18 mouse cellular contexts compared by ENCODE assay signal in genomic region chr13:42092392-42093139, GRCm38 (mm10). TPM values are rescaled to one million over a fixed set of nuclear protein-coding genes. Genes with fewer than 3 reads are reported as not detected.
DNase-seq lines count a peak whose midpoint lies in the region; ATAC-seq and TF ChIP-seq lines count a peak whose summit lies in the region.
"Had no signal": no experiment of that assay in that cellular context is flagged by ENCODE, and none has a peak within 500 bp of the region (broad histone marks: within the 10 kb centered on the region; RNA-seq: fewer than 3 reads in every experiment).

No protein-coding gene starts in this region.

- no peaks in the 10 kb centered on the region for H3K27me3 ChIP-seq in hindbrain, postnatal 0 days (ENCODE audit: insufficient read depth, low read length)
- H3K27me3 ChIP-seq in hindbrain, embryonic 11.5 days (ENCODE audit: control insufficient read depth, insufficient read depth, low read length): no peaks in the 10 kb centered on the region
- no peaks in the 10 kb centered on the region for H3K27me3 ChIP-seq in MEL (ENCODE audit: control insufficient read depth in 1 of 2, insufficient read depth in 2 of 2, low read length in 2 of 2)
- H3K27me3 ChIP-seq: neural tube, embryonic 12.5 days had no signal

- H3K4me3 ChIP-seq in hindbrain, postnatal 0 days (ENCODE audit: low read length): no peak overlapping the region
- H3K4me3 ChIP-seq in hindbrain, embryonic 11.5 days (ENCODE audit: low read depth, low read length): no peak overlapping the region
- H3K4me3 ChIP-seq in MEL (ENCODE audit: control insufficient read depth in 1 of 2, insufficient read depth in 1 of 2, low read depth in 2 of 2, low read length in 2 of 2): no peak overlapping the region
- H3K4me3 ChIP-seq: neural tube, embryonic 12.5 days had no signal

- H3K79me2 ChIP-seq in MEL (ENCODE audit: control insufficient read depth, insufficient read depth, low read length, poor library complexity): peaks cover 13% of the 10 kb centered on the region

- WGBS in hindbrain, postnatal 0 days: 51% methylated on average over 8 of the region's 8 CpGs
- 68% methylated on average over 8 of the region's 8 CpGs for WGBS in hindbrain, embryonic 11.5 days

- no peak for TF ChIP-seq EP300 in MEL (IDR thresholded peaks at IDR 0.05; ENCODE audit: low read depth in 1 of 2, low read length in 2 of 2)

- H3K4me2 ChIP-seq in hindbrain, postnatal 0 days (ENCODE audit: low read depth, low read length): no peak overlapping the region
- H3K4me2 ChIP-seq in hindbrain, embryonic 11.5 days (replicated peaks; ENCODE audit: low read depth, low read length): no peak overlapping the region
- H3K4me2 ChIP-seq: heart, embryonic 11.5 days; hindbrain, embryonic 14.5 days; neural tube, embryonic 12.5 days had no signal

- TF ChIP-seq POLR2A in MEL (IDR thresholded peaks at IDR 0.05; ENCODE audit: control insufficient read depth in 1 of 2, insufficient read depth in 1 of 2, low read depth in 1 of 2, low read length in 2 of 2, poor library complexity in 1 of 2): no peak

- no peaks in the 10 kb centered on the region for H3K9me3 ChIP-seq in hindbrain, postnatal 0 days (ENCODE audit: low read length)
- no peaks in the 10 kb centered on the region for H3K9me3 ChIP-seq in hindbrain, embryonic 11.5 days (ENCODE audit: control insufficient read depth, low read length)
- no peaks in the 10 kb centered on the region for H3K9me3 ChIP-seq in MEL (replicated peaks; ENCODE audit: insufficient read depth, low read length)
- H3K9me3 ChIP-seq: neural tube, embryonic 12.5 days had no signal

- no peak overlapping the region for H3K9ac ChIP-seq in hindbrain, postnatal 0 days (replicated peaks; ENCODE audit: low read length)
- no peak overlapping the region for H3K9ac ChIP-seq in hindbrain, embryonic 11.5 days (ENCODE audit: low read depth, low read length)
- H3K9ac ChIP-seq in MEL (ENCODE audit: control insufficient read depth, low read depth, low read length, poor library complexity, severe bottlenecking): peak overlapping the region; percentile 35
- H3K9ac ChIP-seq: hindbrain, embryonic 14.5 days; neural tube, embryonic 12.5 days had no signal

- no peak for TF ChIP-seq CTCF in hindbrain, postnatal 0 days (IDR thresholded peaks at IDR 0.05; ENCODE audit: low read depth)
- TF ChIP-seq CTCF in MEL (IDR thresholded peaks at IDR 0.05 in 2 of 3, conservative IDR thresholded peaks at IDR 0.05 in 1 of 3; ENCODE audit: control insufficient read depth in 1 of 3, insufficient read depth in 1 of 3, low read depth in 2 of 3, low read length in 3 of 3, poor library complexity in 1 of 3, severe bottlenecking in 1 of 3): no peak

- no peak overlapping the region for H3K27ac ChIP-seq in hindbrain, postnatal 0 days
- H3K27ac ChIP-seq in hindbrain, embryonic 11.5 days (ENCODE audit: low read depth, low read length): no peak overlapping the region
- H3K27ac ChIP-seq in MEL (ENCODE audit: control insufficient read depth, low read depth, low read length): peak overlapping the region; percentile 67
- H3K27ac ChIP-seq: hindbrain, embryonic 14.5 days; neural tube, embryonic 12.5 days had no signal

- no peak for ATAC-seq in hindbrain, postnatal 0 days
- ATAC-seq in hindbrain, embryonic 11.5 days (ENCODE audit: low FRiP score): no peak
- ATAC-seq: forebrain, embryonic 14.5 days; intestine, postnatal 0 days had no signal

- peaks cover 10% of the 10 kb centered on the region for H3K4me1 ChIP-seq in hindbrain, postnatal 0 days (ENCODE audit: insufficient read depth, low read length)
- H3K4me1 ChIP-seq in hindbrain, embryonic 11.5 days (replicated peaks; ENCODE audit: control insufficient read depth, insufficient read depth, low read length): no peaks in the 10 kb centered on the region
- peaks cover 23 to 30% of the 10 kb centered on the region in 2 experiments for H3K4me1 ChIP-seq in MEL (ENCODE audit: control insufficient read depth in 1 of 2, insufficient read depth in 2 of 2, low read length in 2 of 2)

- TF ChIP-seq RAD21 in MEL (IDR thresholded peaks at IDR 0.05; ENCODE audit: low read depth, low read length): no peak

- DNase-seq in hindbrain, postnatal 0 days (ENCODE audit: low spot score): peak; percentile 40
- DNase-seq in hindbrain, embryonic 11.5 days (ENCODE audit: low spot score): no peak
- no peak for DNase-seq in MEL (ENCODE audit: low read depth, low spot score)
- DNase-seq in cerebellum, adult 11-12 months: peak; percentile 70
- peak; percentile 75 to 76 for DNase-seq in cerebellum, postnatal 36 days
- DNase-seq in frontal cortex, postnatal 14 days (ENCODE audit: low spot score in 2 of 2): no peak
- no peak for DNase-seq in gastrocnemius, adult 18-20 months (ENCODE audit: low spot score)
- DNase-seq in layer of hippocampus, postnatal 10 days (ENCODE audit: low spot score in 2 of 2): no peak
- DNase-seq: adrenal gland, postnatal 10 days; kidney, postnatal 25 days; layer of hippocampus, adult 9-11 months; right cerebral cortex, postnatal 4 days; thymus, adult 18-20 months had no signal

- H3K36me3 ChIP-seq in hindbrain, postnatal 0 days (ENCODE audit: insufficient read depth, low read length): no peaks in the 10 kb centered on the region
- H3K36me3 ChIP-seq in hindbrain, embryonic 11.5 days (ENCODE audit: control insufficient read depth, insufficient read depth, low read length): no peaks in the 10 kb centered on the region
- H3K36me3 ChIP-seq in MEL (ENCODE audit: control insufficient read depth in 1 of 2, insufficient read depth in 2 of 2, low read length in 2 of 2): peaks cover 0 to 25% of the 10 kb centered on the region in 2 experiments; a peak in 2 of 4 replicates
- H3K36me3 ChIP-seq: neural tube, embryonic 12.5 days had no signal

TF ChIP-seq in MEL, 35 proteins besides CTCF, POLR2A, EP300 and RAD21:
- TF ChIP-seq POLR2AphosphoS2 (IDR thresholded peaks at IDR 0.05; ENCODE audit: low read length) (no peak), ETS1 (IDR thresholded peaks at IDR 0.05; ENCODE audit: low read depth, low read length) (no peak), MYB (IDR thresholded peaks at IDR 0.05; ENCODE audit: low read depth, low read length) (no peak), TAL1 (IDR thresholded peaks at IDR 0.05; ENCODE audit: low read length) (no peak), NRF1 (IDR thresholded peaks at IDR 0.05; ENCODE audit: insufficient read depth, low read depth, low read length, poor library complexity, severe bottlenecking) (no peak), ELF1 (IDR thresholded peaks at IDR 0.05; ENCODE audit: low read depth, low read length) (no peak), MXI1 (IDR thresholded peaks at IDR 0.05; ENCODE audit: low read depth, low read length) (no peak), KAT2A (conservative IDR thresholded peaks at IDR 0.05; ENCODE audit: low read depth, low read length) (no peak), ZMIZ1 (IDR thresholded peaks at IDR 0.05; ENCODE audit: low read depth, low read length) (no peak), E2F4 (IDR thresholded peaks at IDR 0.05; ENCODE audit: borderline replicate concordance, low read depth, low read length) (no peak), USF2 (IDR thresholded peaks at IDR 0.05; ENCODE audit: borderline replicate concordance in 1 of 2, insufficient read depth in 1 of 2, low read depth in 1 of 2, low read length in 2 of 2) (no peak), TBP (IDR thresholded peaks at IDR 0.05; ENCODE audit: low read depth, low read length) (no peak), MAZ (IDR thresholded peaks at IDR 0.05; ENCODE audit: low read depth, low read length) (no peak), POLR2AphosphoS5 (IDR thresholded peaks at IDR 0.05; ENCODE audit: borderline replicate concordance, low read depth, low read length) (no peak), UBTF (IDR thresholded peaks at IDR 0.05; ENCODE audit: borderline replicate concordance, insufficient read depth, low read depth, low read length) (no peak), MAX (IDR thresholded peaks at IDR 0.05; ENCODE audit: low read length) (no peak), USF1 (IDR thresholded peaks at IDR 0.05; ENCODE audit: low read depth, low read length) (no peak)

RNA-seq across cellular contexts. Expression of gene Hivep1, which starts 40.7 kb away (rescaled TPM):
- total RNA-seq in hindbrain, postnatal 0 days (2014; rRNA removed): 36.9 and 41.5 TPM in 2 replicates
- polyA plus RNA-seq in hindbrain, postnatal 0 days (2015; fragmentation: Nextera tagmentation; extraction: Ambion mirVana): 20.1 and 20.3 TPM in 2 replicates
- 13.4 and 18.4 TPM in 2 replicates for polyA plus RNA-seq in hindbrain, embryonic 11.5 days (2014; fragmentation: Nextera tagmentation; extraction: Ambion mirVana)
- total RNA-seq in MEL (2012; rRNA removed): 2.2 and 3.9 TPM in 2 replicates
- 10 to 100 TPM in 1 of 2 experiments, not detected in 1; 15.9 TPM for polyA plus RNA-seq in MEL (2012; ENCODE audit: insufficient read depth in 1 of 2, insufficient read length in 2 of 2, low read depth in 1 of 2, low replicate concordance in 2 of 2, missing spikeins in 1 of 2)
- 10 to 100 TPM; 13.0 to 14.9 TPM for total RNA-seq in gastrocnemius, adult 18-20 months (2021)
- 10 to 100 TPM; 40.9 to 44.3 TPM for total RNA-seq in layer of hippocampus, postnatal 10 days (2021)

Comparison
In these comparisons a context has a peak if more than half of its experiments do, and no peak if none do; other contexts are left out.
1. DNase-seq: peak in hindbrain, postnatal 0 days (single experiment), cerebellum, adult 11-12 months (single experiment) and cerebellum, postnatal 36 days (2 of 2); none in hindbrain, embryonic 11.5 days (single experiment), MEL (single experiment), frontal cortex, postnatal 14 days (0 of 2), gastrocnemius, adult 18-20 months (single experiment) and layer of hippocampus, postnatal 10 days (0 of 2).